Mouse (Mus musculus) adrenal gland, postnatal 4 days (tissue): Measurements from ENCODE around the gene Kynu. TPM values are rescaled to one million over a fixed set of nuclear protein-coding genes. Genes with fewer than 3 reads are reported as not detected.

Experiments used
- DNase-seq, 2 experiments: peaks; one replicate each; pipeline ENCODE4 v3.0.0; 2021 to 2022; ENCODE audit warnings: low spot score in 2 of 2, mixed read lengths in 2 of 2
- long read RNA-seq, 2 experiments: library from polyadenylated mRNA; stranded (forward); transcript quantifications; one replicate each; pipeline ENCODE4 v2.0.0; 2021
- total RNA-seq, 2 experiments: library from RNA; stranded (reverse); gene quantifications; 2 replicates each; pipeline ENCODE4 v1.2.3; 2021

Gene Kynu
- 1 to 10 TPM; 1.1 to 4.3 TPM for total RNA-seq
- long read RNA-seq, experiment 1: 0 reads
- long read RNA-seq, experiment 2, partial matches to known transcripts: 0 of 1 reads
- long read RNA-seq, experiment 2, other reads (novel, unspliced or antisense): 0 of 1 reads

DNA sequence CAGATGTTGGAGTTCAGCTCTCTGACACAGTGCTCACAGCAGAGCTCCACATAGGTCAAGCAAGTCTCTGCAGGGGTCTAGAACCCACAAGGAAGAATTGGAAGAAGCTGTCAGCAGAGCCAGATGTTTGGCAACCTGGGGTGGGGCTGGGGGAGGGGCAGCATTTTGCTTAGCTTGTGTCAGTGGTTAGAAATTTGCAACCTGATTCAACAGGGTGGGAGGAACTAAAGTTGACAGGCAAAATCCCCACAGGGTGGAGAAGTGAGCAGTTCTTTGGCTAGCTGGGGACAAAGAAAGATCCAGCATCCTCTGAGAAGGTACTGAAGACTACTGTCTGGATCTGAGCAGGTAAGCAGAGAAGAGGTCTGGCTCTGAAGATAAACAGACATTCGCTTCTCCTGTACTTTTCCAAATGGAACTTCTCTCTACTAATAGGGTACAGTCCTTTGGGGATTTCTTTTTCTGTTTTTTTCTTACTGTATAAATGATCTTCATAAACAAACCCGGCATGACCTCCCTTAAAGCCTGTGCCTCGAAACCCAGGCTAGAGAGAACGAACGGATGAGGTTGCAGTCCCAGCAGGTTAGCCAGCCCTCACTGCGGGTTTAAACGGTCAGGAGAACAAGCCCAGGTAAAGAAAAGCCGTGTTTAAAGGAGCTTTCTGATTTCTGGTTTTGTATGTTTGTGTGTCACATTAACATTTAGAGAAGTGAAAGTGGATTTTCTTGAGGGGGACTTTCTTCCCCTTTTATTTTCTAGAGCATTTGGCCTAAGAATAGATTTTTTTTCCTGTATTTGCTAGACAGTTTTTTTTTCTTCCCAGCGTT is at the start of gene Kynu:
Gene Kynu (plus strand): TSS at position 268 of the 827 bp plus-strand sequence.
- DNase-seq: no peak

DNA sequence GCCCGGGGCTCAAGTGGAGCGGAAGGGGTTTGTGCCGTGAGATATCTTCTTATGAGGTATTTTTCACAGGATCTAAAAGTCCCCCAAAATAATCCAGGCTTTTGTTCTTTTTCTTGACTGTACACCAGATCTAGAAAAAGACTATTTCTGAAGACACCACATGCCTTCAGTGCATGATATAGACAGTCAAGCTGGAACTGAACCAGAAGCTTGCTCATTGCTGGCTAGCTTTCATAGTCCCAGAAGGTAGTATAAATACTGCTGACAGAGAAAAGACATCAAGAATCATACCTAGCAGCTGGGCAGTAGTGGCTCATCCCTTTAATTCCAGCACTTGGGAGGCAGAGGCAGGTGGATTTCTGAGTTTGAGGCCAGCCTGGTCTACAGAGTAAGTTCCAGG is 48.9 kb upstream of the Kynu start:
- DNase-seq: no peak

DNA sequence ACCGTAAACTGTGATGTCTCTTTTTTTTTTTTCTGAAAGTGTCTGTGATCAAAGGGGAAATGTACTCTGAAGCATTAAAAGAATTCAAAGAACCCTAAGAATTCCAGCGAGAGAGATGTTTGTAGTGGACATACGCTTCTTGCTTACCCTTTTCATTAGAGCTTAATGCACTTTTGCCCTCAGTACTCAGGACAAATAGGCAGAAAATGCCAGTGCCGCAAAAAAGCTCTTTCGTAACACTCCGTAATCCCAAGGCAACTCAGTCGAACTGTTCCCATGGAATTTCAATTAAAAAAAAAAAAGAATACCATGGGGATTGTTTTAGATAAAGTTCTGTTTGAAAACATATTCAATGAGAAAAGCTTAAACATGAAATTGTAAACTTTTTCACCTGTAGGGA is 41.3 kb upstream of the Kynu start:
- DNase-seq: no peak

DNA sequence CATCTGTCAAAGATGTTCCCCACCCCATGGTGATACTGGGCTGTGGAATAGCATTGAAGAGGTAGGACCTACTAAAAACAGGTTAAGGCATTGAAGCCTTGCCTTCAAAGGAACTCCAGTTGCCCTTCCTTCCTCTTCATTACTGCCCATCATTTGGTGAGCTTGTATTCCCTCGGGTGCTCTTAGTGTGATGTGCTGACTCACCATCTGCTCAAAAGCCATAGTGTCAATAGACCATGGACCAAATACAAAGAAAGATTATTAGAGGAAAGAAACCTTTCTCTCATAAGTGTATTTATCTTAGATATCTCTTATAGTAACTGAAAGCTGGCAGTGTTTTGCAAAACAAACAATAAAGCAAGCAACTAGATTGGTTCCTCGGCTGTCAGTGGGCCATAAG is 20.7 kb upstream of the Kynu start:
- no peak for DNase-seq

DNA sequence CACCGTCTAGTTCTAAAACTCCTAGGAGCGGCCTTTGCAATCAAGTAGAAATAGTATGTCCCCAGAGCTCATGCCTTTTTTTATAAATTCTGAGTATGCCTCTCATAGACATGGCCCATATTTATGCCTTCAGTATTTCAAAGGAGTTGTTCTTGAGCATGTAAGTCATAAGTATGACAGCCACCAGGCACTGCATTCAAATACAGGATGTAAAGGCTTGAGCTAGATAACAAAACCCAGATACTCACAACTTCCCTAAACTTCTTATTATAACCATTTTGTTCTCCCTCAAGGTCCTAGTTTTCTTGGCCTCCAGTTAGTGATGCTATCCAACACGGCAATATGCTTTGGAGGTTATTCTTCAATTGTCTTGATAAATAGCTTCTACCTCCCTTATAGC is 12.5 kb upstream of the Kynu start:
- no peak for DNase-seq

DNA sequence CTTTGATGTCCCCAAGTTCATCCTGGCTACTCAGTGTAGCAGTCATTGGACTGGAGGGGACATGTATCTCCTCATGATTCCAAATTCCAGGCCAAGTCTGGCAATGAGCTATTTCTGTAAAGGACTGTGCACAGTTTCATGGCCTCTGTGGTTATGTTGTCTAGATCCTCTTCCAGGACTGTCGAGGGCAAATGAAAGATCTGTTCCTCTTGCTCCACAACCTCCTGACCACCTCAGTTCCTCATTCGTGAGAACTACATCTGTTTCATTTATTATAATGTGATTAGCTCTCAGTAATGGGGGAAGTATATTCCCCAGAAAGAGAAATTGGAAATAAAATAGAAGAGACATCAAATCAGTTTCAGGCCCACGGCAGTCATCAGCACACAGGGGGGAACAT is 9.5 kb upstream of the Kynu start:
- DNase-seq: no peak

DNA sequence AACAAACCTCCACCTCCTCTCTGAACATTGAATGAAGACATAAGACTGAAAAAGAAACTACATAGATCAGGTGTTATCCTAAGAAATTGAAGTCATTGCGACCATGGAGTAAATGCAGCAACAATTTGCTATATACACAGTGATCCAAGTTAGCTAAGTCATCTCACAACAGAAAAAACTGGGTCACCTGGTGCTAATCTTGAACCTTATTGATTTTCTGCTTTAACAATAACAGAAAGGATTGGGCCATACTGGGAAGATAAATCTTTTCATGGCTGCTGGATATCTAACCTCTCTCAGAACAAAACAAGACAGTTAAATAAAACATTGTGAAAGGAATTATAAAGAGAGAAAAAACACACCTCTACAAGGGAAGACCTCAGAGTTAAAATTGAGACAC is 8.7 kb upstream of the Kynu start:
- no peak for DNase-seq

DNA sequence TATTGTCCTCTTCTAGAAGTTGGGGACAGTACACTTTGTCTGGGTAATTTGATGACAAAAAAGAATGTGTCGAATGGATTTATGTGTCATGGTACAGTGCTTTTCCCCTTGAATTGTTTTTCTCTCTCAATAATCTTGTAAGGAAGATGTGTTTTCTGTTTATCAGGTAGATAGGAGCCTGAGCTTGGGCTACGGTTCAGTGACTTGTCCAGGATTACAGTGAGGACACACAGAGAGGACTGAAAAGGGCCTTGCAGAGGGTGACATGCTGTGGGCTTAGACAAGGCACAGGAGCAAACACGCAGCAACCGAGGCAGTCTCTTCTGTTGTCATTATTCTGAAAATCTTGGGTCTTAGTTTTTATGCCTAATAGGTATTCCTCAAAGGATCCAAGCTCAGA is 913 bp upstream of the Kynu start:
- DNase-seq: no peak

DNA sequence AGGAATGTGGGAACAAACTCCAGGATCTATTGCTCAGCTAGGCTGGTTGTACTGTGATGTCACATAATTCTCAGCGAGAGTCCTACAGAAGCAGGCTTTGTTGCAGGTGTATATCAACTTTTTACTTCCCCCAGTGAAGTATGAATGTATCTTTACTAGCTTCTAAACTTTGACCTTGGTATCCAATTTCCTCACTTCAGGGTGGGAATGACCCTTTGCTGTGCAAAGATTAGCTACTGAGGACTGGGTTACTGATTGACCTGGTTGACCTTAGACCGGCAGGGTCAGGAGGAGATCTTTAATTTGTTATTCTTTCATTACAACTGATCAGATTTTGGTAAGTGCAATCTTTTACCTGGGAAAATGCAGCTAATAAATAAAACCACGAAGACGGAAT is 758 bp downstream of the Kynu start:
- no peak for DNase-seq

DNA sequence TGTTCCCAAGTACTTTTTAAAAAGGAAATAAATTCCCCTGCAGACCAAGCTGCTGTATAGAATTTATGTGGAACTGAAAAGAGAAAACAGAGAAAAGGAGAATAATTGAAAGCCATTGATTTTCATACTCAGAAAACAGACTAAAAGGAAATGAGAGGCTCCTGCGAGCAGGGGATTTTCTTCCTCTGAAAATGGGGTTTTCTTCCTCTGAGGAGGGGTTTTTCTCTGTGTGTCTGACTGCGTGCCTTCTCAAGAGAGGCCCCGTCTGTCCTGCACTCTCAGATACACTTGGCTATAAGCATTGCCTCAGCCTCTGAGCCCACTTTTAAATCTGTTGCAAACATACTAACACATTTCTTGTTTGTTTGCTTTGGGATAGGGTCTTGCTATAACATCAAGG is 1.9 kb downstream of the Kynu start:
- DNase-seq: no peak

DNA sequence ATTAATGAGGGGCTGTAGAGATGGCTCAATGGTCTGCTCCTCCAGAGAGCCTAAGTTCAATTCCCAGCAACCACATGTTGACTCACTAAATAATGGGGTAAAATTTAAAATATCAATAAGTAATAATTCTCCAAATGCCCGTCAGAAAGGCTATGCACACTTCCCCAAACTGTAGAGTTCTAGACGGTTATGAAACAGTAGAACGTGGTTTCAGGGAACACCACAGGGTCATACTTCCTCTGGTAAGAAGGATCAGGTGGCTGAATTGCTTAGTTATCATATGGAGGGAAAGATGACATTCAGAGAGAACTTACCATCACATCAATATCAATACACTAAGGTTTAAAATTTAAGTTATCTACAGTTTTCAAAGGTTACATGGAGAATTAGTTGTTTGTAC is 6.1 kb downstream of the Kynu start:
- no peak for DNase-seq

DNA sequence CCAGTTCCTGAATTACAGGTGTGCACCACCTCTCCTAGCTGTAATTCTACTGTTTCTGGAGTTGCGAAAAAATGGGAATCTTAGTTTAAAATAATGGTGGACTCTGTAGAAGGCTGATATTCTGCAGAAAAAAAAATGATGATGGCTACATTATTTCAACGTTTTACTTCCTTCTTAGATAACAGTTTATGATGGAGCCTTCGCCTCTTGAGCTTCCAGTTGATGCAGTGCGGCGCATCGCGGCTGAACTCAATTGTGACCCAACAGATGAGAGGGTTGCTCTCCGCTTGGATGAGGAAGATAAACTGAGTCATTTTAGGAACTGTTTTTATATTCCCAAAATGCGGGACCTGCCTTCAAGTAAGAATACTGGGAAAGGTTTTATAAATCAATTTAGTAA is 7.7 kb downstream of the Kynu start:
- DNase-seq: no peak

DNA sequence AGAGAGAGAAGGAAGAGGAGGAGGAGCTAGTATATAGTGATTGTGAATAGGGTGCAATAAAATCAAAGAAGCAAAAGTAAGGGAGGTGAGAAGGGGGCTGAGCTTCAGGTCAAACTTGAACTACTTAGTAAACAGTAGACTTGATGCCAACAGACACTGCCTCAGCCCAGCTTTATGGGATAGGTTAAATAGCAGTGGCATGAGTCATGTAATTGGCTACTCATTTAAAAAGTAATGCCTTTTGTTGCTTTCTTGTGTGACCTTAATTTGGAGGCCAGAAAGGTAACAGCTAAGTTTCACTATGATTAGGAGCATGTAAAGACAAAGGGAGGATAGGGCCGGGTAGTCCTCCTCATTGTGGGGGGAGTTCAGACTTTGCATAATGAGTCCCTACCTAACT is 13.3 kb downstream of the Kynu start:
- no peak for DNase-seq

DNA sequence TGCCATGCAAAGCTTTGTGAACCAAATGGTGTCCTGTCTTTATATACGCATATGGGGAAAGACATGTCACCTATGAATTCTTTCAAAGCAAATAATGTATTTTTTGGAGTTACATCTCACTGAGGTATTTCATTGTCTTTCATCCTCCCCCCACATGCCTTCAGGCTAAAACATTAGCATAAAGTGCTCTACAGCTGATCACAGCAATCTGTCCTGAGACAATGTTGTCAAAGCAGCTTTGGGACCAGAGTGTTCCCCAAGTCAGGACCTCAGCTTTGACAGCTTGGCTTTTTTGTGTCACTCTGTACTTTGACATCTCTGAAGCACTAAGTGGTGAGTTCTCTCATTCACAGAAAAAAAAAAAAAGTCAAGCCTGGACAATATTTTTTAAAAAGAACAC is 18.4 kb downstream of the Kynu start:
- no peak for DNase-seq

DNA sequence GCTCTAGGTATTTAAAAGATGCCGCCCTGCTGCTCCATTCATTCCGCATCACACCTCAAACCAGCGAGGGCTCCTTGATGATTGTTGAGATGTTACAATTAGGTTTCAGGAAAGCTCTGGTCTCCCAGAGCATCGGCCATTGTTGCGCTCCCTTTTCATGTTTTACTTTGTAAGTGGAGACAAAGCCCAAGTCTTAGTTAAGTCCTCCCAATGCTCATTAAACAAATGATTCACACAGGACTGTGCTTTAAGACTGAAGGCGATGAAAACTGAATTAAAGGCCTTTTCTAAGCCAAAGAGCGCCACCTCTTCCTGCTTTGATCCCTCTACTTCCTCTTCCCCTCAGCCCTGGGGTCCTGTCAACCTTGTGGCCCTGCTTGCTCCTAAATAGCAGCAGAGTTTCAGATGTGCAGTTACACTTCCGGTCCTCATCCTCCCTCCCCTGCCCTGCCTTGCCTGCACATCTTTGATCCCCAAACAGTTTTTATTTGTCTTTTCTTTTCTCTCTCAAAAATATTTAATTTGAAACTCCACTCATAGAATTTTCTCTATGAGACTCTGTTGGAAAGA is 28.2 kb downstream of the Kynu start:
- no peak for DNase-seq

DNA sequence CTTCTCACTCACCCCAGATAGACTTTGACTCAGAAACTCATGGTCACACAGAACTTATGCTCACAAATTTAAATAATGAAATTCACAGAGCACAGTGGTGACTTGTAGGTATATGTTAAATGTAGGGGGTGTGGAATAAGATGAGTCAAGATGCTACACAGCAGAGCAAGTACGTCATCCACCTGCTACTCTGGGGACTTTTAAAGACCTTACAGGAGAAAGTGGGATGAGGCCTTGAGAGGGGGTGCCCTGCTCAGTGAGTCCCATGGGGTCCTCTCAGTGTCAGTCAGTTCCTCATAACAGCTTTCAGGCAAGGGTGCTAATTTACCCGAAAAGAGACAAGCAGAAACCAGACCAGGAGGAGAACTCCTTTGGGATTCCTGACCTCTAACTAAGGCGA is 30.4 kb downstream of the Kynu start:
- no peak for DNase-seq

DNA sequence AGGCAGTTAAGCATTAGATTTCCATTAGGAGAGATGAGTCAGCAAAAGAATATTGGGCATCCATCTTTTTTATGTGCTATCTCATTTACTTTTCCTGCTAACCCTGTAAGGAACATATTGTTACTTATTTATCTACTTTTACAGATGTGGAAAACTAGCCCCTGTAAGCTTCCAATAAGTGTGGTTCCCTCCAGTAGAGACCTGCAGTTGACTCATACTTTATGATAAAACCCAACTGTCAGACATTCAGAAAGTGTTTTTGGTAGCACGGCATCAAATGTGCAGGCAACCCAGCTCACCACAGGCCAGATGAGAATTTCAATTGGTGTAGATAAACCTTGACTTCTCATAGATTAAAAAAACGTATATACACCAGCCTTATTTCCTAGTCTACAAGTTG is 32.7 kb downstream of the Kynu start:
- no peak for DNase-seq

DNA sequence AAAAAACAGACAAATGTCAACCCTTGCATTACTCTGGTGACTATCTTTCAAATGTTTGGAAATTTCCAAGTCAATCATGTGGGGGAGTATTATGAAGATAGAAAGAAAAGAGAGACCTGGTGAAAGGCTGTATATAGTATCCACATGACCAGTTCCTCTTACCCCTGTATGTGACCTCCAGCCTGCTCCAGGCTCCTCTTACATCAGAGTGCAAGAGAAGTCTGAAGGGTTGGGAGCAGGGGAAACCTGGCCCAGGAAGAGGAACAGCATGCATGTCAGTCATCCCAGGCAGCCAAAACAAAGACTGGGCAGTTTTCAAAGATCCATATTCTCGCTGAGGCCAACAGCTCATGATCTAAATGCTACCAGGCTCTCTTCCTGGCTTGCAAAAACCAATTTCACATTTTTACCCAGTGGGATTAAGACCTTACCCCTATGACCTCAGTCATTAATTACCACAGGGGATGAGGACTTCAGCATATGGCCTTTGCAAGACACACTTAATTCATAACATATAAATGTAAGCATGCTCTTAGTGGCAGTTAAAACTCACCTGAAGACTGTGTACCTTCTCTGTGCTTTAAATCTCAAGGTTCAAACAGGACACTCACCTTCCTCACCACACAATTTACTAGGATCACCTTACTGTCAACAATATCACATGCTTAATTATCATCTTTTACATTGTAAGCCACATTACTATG is 37.0 kb downstream of the Kynu start:
- no peak for DNase-seq

DNA sequence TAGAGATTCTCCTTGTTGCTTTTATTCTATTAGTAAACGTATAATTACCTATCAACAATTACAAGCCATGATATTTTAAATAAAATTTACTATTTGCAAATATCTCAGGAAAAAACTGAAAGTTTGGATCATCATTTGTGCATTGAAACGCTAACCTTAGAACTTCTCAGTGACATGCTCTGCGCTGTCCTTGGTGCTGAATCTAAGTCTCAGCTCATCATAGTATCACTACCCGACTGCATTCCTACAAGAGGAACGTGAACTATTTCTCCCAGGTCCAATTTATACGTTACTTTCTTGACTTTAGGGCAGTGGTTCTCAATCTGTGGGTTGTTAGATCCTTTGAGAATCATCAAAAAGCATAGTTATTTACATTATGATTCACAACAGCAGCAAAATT is 58.4 kb downstream of the Kynu start:
- no peak for DNase-seq

DNA sequence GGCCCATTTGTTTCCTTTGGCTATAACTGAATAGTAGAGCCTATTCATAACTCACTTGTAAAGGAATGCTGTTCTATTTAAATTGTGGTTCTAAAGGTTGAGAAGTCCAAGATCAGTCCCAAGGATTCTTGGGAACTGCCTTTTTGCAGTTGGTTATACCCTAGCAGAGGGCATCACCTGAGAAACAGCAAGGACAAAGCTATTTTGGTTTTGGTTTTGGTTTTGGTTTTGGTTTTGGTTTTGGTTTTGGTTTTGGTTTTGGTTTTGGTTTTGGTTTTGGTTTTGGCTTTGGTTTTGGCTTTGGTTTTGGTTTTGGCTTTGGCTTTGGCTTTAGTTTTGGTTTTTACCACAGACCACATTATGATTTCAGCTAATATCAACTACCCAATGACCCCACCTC is 66.0 kb downstream of the Kynu start:
- no peak for DNase-seq

DNA sequence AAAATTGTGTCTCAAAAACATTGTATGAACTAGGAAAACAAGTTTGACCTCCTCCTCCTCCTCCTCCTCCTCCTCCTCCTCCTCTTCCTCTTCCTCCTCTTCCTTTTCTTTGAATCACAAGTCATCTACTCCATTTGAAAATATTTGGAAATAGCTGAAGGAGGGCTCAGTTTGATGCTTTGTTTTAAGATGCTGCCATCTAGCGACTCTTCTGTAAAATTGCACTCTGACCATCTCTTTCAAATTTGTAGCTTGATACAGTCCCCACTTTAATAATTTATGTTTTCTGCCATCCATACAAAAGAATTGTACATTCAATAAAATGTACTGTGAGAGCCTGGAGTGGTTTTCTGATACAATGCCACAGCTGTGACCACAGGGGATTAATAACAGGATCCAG is 67.7 kb downstream of the Kynu start:
- DNase-seq: no peak

DNA sequence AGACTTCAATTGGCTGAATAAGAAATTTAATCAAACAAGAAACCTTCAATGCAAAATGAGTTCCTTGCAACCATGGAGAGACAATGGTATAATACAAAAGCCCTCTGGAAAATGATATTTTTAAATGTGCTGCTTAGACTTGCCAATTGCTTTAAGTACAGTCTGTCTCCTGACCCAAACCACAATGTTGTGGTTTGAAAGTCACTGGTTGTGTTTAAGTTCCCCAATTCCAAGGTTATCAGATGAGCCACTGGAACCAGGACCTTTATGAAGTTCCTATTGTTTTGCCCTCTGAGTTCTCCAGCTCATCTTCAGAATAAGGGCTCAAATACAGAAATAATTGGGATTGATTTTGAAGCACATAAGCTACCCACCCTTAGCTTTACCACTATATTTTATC is 76.7 kb downstream of the Kynu start:
- DNase-seq: no peak
